Mouse (Mus musculus) testis, postnatal 10 days (tissue): ENCODE data around the gene Tmod4.

Source experiments
- DNase-seq: peaks from one replicate; pipeline ENCODE4 v3.0.0; 2021; ENCODE audit warnings: low spot score

Gene Tmod4

DNA sequence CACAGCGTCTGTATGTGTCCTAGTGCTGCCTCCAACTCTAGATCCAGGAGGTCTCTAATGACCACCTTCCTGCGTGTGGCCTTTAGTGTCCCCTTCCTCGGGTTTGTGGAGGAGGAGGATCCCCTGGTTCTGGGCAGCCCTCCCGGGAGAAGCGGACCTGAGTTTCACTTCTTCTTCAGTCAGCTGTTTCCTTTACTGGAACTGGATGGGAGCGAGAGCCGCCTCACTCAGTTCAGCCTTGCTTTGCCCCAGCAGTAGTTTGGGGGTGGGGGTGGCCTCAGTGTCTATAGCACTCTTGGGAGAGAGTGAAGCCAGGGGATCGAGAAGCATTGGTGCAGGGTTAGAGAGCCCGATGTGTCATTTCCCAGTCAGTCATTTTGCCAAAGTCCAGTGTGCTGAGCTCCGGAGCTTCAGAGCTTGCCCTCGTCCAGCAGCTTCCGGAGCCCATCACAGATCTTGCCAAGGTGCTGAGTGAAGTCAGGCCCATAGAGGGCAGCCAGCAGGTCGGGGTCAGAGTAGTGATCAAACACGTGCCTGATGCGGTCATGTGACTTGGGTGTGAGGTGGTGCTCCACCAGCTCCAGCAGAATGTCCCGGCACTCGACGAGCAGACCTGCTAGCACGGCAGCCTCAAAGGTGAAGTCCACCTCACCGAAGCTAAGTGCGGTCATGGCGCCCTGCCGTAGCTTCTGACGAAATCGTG lies 15.5 kb downstream of the Tmod4 start:
- DNase-seq, result peak; percentile 43

DNA sequence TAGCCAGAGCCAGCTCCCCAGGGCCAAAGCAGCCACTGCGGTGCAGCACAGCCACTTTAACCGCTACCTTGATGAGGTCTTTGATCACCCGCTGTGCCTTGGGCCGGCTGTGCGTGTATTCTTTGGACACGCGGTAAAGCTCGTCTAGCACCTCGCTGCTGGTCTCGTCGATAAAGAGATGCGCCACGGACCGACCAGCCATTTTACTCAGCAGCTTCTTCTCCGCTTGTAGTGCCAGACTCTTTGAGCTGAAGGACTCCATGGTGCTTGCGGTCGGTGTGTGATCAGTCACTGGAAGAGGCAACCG lies 16.0 kb downstream of the Tmod4 start:
- no peak for DNase-seq

DNA sequence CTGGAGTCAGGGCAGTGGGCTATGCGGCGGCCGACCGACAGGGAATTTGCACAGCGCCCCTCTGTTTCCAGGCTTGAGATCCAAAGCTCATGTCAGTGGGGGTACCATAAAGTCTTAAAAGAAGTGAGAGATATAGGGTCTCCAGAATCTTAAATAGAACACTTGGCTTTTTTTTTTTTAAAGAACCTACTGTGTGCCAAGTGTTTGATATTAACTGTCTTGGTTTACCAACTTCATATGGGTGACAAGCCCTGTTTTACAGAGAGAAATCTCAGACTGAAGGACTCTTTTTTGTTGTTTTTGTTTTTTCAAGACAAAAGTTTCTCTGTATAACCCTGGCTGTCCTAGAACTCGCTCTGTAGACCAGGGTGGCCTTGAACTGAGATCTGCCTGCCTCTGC lies 16.5 kb downstream of the Tmod4 start:
- no peak for DNase-seq

DNA sequence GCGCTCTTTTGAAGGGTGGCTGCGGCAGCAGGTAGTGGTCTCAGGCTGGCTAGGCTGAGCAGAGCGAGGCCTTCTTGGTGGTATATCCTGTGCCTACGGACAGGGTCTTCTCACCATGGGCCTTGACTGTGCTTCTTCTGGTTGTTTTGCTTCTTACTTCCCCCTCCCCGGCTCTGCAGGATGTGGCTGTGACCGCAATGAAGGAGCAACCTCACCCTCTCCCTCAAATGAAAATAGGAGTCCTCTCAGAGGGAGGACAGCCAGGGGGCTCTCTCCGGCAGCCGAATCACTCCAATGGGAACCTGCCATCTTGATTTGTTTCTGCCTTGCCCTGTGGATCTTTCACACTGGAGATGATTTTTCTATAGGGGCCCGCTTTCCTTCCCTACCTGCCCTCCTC lies 17.2 kb downstream of the Tmod4 start:
- DNase-seq, result no peak

DNA sequence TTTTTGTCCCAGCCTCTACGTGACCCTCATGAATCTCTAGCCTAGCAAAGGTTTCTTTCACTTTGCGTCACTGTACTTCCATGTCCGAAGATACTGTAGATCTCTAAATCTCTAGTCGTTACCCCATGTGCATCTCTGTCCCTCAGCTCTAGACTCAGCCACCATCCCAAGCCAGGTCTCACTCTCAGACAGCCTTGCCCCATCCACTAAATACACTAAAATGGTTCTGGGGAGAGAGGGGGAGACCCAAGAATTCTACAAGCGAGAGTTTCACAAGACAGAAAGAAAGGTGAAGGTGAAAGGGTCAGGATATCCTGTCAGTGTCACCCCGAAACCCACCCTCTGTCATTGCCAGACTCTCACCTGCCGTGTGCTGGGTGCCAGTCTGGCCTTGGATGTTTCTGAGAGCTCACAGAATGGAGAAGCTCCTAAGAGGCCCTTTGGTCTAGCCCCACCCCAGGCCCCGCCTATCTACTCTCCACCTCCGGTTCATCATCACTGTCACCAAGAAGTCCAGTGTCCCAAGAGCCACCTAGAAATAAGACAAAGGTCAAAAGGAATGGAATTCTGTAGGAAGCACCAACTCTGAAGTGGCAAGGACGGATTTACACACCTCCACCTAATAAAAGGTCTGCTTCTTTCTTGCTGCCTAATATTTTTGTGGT lies 17.8 kb downstream of the Tmod4 start, which contains the start of gene Tnfaip8l2:
TSS of gene Tnfaip8l2 (minus strand) at position 409 of the 665 bp plus-strand sequence.
- no peak for DNase-seq

DNA sequence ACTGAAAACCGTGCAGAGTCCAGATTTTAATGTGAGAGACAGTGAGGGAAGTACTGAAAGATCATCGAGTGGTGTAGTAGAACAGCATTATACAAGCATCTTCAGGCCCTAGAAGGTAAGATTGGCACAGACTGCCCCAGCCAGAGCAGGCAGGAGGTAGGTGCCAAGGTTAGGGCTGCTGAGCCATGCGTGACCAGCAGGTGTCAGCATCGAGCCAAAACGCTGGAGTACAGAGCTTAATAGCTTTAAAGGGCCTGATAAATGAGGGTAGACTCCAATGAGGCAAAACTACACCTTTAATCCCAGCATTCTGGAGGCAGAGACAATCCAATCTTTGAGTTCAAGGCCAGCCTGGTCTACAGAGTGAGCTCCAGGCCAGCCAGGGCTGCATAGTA lies 18.3 kb downstream of the Tmod4 start:
- peak; percentile 92 for DNase-seq

DNA sequence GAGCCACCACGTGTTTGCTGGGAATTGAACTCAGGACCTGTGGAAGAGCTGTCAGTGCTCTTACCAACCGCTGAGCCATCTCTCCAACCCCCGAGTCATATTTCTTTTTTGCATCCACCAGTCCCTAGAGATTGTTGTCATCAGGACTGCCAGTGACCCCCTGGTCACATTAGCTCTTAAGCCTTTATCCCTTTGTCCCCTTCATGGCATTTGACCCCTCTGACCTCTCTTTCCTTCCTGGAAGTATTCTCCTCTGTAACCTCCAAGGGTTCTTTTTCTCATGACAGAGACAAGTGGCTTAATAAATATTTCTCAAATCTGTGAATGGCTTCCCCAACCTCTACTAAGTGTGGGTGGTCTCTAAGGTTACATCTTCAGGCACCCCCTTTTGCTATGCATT lies 23.6 kb downstream of the Tmod4 start:
- DNase-seq, result no peak

DNA sequence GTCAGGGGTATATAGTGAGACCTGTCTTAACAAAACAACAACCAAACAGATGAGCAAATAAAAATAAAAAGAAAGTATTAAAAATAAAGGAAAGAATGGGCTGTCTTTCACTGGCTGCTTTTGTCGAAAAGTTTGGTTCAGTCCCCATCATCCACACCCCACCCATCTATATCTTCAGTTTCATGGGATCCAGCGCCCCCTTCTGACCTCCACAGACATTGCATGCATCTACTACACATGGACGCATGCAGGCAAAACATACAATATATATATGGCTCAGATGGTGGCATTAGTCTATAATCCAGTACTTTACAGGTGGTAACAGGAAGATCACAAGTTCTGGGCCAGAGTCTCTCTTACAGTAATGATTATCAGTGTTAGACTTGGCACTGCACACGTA lies 29.6 kb downstream of the Tmod4 start:
- peak; percentile 66 for DNase-seq

DNA sequence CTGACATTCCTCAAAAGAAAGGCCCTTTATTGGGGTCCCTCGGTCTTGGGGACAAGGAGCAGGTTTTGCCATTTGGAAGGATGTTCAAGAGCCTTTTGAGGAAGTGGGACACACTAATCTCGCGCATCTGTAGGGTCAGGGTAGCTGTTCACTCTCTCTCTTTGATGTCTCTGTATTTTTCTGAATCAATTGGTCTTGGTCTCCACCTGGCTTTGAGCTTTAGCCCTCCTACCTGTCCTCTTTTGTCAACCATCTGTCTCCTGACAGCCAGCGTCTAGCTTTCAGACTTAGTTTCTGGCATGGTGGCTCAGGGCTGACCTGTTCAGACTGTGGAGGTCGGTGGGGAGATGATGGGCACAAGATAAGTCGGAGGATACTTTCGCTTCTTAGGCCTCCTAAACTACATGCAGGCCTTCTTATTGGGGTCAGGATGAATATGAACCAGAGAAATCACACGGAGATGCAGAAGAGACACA lies 35.3 kb downstream of the Tmod4 start:
- DNase-seq, result no peak

DNA sequence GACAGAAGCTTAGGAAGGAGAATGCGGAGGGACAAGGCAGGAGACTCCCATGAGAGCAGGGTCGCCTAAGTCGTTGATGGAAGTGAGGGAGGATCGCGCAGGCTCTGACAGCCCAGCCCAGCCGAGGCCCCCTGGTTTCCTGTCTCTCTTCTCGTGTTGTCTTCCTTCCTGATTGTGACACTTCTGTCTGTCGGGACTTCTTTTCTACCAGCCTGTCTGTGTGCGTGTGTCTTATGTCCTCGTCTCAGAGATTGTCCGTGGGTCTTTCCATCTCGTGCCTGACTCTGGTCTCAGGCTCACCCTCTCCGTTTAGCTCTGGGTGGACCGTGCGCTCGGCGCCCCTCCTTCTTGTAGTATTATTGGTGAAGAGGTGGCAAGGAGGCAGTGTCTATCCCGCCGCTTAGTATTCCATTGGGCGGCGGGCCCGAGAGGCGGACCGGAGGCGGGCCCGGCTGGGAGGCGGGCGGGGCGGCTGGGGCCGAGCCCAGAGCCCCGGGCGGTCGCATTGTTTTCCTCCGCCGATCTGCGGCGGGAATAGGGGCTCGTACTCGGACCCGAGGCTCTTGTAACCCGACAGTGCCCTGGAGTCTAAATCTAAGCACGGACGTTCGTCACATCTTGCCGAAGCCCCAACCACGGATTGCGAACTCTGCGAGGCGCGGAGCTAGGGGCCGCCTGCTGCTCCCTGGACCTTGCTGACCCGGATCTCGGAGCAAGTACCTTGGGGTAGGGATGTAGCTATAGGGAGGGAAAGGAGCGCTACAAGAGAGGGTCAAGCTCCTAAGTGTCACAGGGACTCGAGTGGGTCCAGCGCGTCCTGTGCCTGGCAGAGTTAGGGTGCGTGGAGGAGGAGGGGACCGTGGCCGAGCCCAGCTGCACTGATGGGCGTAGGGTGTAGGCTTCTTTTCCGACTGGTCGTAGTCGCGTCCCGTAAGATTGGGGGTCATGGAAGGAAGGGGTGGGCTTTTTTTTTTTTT lies 36.0 kb downstream of the Tmod4 start, which contains the start of gene Sema6c:
TSS of gene Sema6c (plus strand) at position 471 of the 977 bp plus-strand sequence.
- DNase-seq, result peak; percentile 94

DNA sequence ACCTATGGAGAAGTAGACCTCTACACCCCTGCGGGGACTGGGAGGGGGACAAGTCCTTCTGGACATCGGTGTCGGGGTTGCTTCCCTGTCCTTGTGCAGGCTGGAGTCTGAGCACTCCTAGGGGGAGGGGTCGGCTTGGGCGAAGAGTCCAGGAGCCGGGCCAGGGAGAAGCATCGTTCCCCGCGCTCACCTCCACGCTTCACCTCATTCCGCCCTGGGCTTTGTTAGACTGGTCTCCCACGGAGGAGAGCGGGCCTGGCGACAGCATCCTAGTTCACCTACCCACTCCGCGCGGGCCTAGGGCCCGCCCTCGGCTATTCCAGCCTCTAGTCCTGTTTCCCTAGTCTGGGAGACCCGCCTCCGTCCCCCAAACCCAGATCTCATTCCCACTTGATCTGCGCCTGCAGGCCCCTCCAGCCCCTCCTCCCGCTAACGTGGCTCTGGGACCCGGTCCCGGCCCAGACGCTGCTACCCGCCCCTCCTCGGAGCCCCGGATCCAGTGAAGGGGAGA lies 36.8 kb downstream of the Tmod4 start:
- peak; percentile 70 for DNase-seq

DNA sequence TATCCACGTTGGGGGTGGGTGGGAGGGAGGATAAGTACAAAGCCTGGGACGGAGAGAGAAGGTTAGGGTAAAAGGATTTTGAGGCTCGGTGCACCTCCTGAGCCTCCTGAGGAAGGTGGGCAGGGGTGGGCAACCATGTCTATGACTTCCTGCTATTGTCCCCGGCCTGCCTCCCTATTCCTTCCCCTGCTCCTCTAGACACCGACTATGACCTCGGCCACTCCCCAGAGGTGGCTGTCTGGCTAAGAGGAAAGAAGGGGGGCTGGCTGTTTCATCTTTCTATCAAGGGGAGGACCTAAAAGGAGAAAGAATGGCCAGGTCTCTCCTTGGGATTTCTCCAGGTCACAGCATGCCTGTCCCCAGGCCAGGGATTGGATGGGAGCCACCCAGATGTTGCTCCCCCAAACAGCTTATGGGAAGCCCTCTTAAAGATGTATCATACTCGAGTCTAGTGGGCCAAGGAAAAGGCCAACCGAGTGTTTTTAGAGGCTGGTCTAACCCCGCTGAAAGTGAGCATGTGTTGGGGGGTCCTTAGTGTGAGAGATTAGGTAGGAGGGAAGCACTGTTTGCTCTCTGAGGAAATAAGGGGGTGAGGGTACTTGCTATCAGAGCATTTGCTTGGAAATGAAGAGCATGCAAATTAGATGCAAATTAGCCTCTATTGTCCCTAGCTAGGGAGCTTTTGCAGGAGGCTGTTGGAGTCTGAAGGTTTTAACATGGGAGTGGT lies 37.5 kb downstream of the Tmod4 start:
- peak; percentile 44 for DNase-seq

DNA sequence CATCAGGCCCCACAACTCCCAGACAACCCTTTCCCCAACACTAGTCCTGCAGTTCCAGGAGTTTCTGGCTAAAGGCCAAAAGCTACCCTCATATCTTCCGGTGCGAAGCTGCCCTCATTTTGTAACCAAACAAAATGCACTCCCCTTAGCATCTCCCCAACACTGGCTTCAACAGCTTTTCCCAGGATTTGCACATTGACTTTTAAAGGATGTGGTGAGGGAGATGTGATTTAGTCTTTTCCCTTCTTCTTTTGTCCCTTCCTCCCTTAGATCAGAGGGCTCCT lies 38.0 kb downstream of the Tmod4 start:
- no peak for DNase-seq

DNA sequence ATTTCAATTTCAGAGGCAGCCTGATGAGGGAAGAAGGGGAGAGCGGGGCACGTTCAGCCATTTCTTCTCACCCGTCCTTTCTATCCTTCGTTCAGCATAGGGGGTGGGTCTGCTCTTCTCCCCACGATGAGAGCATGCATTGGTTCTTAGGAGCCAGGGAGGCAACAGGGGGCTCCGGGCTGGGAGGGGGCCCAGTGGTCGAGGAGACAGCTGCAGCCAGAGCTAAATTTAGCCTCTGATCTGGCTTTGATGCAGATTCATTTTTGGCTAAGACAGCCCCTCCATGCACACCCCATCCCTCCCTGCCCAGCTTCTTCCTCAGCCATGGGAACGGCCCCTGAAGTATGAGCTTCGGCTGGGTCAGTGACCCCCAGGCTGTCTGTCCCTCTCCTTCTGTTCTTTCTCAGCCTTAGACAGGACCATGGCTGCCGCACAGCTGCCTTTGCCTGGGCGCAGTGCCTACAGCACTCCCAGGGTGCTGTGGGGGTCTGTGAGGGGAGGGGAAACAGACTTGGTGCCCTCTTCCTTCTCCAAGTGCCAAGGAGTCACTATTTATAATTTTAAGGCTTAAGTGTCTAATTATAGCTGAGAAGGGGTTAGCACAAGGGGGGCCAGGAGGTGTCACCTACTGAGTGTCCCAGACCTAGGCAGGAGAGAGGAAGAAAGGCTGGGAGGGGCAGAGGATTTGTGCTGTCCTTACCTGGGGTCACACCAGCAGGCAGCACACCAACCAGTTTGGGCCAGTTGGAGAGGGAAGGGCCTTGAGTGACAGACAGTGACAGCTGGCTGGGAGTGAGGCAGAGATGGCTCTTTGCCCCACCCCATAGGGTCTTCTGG lies 39.4 kb downstream of the Tmod4 start:
- DNase-seq, result no peak

DNA sequence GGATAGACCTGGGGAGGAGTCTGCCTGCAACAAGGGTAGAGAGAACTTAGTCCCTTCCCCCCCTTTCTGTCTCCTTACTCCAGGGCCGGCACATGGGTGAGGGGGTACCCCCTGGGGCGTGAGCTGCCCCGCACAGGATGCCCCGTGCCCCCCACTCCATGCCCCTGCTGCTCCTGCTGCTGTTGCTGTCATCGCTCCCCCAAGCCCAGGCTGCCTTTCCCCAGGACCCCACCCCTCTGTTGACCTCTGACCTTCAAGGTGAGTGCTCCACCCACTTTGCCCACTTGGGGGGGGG lies 39.9 kb downstream of the Tmod4 start:
- DNase-seq, result no peak

DNA sequence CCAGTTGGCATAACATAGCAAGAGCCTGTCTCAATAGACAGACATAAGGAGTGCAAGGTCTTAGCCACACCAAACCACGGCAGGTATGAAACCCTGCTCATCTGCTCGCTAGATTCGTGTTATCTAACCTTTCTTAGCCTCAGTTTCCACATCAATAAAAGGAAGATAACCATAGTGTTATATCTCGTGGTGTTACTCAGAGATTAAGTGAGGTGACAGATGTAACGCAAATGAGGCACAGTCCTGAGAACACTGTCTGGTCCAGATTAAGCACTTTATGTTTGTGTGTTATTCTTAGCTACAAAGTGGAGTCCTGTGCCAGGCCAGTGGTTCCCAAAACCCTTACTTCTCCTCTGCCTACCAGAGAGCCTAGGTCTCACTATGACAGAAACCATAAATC lies 40.6 kb downstream of the Tmod4 start:
- no peak for DNase-seq

DNA sequence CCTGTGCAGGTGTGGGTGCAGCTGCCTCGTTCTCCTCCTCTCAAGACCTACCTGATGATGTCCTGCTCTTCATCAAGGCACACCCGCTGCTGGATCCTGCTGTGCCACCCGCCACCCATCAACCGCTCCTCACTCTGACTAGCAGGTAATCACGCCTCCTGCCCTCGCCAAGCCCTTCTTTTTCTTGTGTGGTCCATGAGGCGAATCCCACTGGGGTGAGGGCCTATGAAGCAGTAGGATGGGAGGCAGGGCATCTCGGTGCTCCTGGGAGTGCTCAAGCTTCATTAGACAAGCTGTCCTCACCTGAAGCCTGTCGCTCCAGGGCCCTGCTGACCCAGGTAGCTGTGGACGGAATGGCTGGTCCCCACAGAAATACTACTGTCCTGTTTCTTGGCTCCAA lies 45.7 kb downstream of the Tmod4 start:
- no peak for DNase-seq

DNA sequence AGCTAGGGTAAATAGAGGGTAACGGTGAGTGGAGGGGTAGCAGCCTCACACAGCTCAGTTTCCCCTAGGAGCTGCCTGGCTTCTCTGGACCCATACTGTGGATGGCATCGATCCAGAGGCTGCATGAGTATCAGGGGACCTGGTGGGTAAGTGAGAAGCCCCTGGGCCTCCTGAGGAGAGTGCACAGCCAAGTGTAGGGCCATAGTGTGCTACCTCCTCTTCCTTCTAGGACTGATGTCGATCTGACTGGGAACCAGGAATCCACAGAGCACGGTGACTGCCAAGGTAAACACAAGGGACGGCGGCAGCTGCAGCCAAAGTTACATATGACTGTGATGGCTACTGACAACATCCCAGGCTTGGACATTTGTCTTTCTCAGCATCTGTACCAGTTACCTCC lies 46.8 kb downstream of the Tmod4 start:
- no peak for DNase-seq

DNA sequence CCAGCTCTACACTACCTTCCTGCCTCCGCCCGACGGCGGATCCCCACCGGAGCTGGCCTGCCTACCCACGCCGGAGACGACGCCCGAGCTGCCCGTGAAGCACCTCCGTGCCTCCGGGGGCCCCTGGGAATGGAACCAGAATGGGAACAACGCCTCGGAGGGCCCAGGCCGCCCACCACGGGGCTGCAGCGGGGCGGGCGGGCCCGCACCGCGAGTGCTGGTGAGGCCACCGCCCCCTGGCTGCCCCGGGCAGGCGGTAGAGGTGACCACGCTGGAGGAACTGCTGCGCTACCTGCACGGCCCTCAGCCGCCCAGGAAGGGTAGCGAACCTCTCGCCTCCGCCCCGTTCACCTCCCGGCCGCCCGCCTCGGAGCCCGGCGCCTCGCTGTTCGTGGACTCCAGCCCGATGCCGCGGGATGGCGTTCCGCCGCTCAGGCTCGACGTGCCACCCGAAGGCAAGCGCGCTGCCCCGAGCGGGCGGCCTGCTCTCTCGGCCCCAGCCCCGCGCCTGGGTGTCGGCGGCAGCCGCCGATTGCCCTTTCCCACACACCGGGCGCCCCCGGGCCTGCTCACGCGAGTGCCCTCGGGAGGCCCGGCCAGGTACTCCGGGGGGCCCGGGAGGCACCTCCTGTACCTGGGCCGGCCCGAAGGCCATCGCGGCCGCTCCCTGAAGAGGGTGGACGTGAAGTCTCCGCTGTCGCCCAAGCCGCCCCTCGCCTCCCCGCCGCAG lies 48.4 kb downstream of the Tmod4 start:
- peak; percentile 68 for DNase-seq

DNA sequence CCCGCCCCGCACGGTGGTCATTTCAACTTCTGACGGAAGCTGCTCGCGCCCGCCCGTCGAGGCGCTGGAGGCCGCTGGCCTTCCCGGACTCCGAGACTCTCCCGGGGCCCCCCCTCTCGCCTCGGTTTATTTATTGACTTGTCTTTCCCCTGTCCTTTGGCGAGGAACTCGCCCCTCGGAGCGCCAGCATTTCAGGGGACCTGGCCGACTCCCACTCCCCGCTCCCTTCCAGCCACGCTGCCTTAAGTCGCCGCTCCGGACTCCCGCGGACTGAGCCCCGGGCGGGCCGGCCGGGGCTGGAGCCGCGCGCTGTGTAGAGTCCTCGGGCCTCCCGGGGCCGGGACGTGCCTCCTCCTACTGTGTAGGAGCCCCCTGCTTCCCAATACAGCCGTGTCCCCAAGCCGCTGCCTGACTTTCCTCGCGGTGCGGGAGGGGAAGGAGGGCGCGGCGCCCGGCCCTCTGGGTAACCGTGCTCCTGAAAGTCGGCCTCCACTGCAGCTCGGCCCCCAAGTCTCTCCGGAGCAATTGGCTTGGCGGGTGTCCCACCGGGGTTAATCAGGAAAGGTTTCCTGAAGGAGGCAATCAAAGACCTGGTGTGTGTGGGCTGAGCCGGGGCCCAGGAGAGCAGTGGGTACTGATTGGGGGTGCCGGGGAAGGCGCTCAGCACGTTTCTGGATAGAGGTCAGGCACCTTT lies 49.1 kb downstream of the Tmod4 start:
- peak; percentile 81 for DNase-seq
